Mouse (Mus musculus) 416B (cell line): ENCODE measurements around the gene Slc18a2.
A peak's percentile ranks its signal among the peaks of the same experiment; 100 is the strongest.

Experiments
- DNase-seq: peaks from one replicate; pipeline ENCODE4 v3.0.0; 2011; ENCODE audit warnings: low read depth

Gene Slc18a2

GRCm38 (mm10) chr19:59276354-59276753, 15.7 kb downstream of the Slc18a2 start:
- no peak for DNase-seq

- no peak for DNase-seq
Observed at GRCm38 (mm10) chr19:59280841-59281240, 20.1 kb downstream of the Slc18a2 start.

- no peak for DNase-seq
Observed at GRCm38 (mm10) chr19:59282001-59282400, 21.3 kb downstream of the Slc18a2 start.

DNA sequence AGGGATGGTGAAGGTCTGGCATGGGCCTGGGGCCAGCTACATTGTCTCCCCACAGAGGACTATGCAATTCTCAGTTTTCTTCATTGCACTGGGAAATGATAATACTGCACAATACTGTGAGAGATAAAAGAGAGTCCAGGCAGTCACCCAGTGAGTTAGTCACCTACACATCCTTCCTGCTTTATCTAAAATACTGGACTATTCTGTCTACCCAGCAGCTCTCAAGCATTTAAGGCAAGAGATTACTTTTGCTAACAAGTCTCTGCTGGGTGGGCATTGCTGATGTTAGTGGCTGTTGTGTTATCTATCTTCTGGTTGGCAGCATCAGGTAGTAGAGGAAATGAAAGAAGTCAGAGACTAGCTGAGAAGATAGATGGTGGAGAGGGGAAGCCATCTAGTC, 28.3 kb downstream of the Slc18a2 start:
- no peak for DNase-seq

- peak; percentile 59 for DNase-seq
Observed at GRCm38 (mm10) chr19:59289811-59290210, 29.1 kb downstream of the Slc18a2 start.

GRCm38 (mm10) chr19:59292183-59292839, 31.6 kb downstream of the Slc18a2 start:
- no peak for DNase-seq

DNA sequence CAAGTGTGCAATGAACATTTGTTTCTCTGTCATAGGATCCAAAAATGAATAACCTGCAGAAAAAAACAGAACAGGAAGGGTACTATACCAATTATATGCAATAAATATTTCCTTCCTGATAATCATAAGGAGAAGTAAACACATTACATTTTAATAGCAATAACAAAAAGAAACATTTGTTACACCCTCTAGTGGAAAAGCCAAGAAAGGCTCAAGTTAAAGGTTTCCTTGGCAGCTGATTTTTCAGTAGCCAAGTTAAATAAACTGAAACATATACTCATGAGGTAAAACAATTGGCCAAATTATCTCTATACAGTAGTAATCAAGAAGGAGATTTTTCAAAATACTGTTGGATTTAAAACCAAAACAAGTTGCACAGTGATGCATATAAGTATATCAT, 54.6 kb downstream of the Slc18a2 start:
- peak; percentile 25 for DNase-seq

DNA sequence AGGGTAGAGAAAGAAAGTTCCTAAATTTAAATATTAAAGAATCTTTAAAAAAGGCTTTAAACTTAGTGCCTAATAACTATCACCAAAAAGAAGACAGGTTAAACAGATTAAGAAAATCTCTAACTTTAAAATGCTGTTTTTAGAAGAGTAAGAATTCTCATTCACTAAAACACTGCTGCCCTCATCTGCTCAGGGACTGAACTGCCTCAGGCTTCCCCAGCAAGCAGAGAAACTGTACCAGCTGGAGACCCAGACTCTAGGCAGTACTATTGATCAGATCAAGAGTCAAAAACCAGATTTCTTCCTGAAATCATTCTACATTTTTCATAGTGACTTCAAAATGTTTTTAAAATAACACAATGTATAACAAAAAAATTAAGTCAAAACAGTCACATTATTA, 55.9 kb downstream of the Slc18a2 start:
- DNase-seq = peak; percentile 58

DNA sequence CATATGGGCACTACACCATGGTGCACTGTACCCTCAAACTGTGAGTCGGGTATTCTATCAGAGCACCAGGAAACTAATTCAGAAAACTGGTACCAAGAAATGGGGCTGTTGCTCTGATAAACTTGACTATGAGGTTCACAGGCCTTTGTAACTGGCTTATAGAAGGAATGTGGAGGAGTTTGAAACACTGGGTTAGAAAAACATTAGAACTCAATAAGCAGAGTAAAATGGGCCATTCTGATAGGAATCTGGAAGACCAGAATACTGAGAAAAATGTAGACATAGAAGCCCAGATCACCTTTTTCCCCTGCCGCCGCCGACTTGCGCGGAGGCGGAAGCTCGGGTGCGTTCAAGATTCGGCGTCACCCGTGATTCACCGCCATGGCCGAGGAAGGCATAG, 61.3 kb downstream of the Slc18a2 start, which contains the start of gene Rps12-ps3:
TSS of gene Rps12-ps3 (plus strand) at position 301 of the 400 bp plus-strand sequence.
- no peak for DNase-seq

GRCm38 (mm10) chr19:59330816-59331225, 70.1 kb downstream of the Slc18a2 start:
- DNase-seq = no peak

- no peak for DNase-seq
Observed at GRCm38 (mm10) chr19:59336655-59337054, 76.0 kb downstream of the Slc18a2 start.

- peak; percentile 55 for DNase-seq
Observed at GRCm38 (mm10) chr19:59337872-59338681, 77.4 kb downstream of the Slc18a2 start.

DNA sequence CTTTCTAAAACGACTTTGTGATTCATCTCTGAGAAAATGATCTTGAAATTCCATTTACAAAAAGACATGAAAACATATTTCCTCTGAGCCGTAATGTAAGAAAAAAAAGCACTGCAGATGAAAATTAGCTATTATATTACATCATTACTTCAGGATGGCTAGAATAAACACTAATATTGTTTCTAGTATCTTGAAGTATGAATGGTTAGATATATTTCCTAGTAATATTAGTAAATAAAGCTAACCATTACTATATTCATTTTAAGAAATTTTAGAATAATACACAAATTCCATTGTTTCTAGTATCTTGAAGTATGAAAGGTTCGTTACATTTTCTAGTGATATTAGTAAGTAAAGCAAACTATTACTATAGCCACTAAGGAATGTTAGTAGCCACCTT, 79.2 kb downstream of the Slc18a2 start:
- no peak for DNase-seq

GRCm38 (mm10) chr19:59342964-59343363, 82.3 kb downstream of the Slc18a2 start:
- no peak for DNase-seq

- peak; percentile 81 for DNase-seq
Observed at GRCm38 (mm10) chr19:59344304-59344711, 83.6 kb downstream of the Slc18a2 start.

DNA sequence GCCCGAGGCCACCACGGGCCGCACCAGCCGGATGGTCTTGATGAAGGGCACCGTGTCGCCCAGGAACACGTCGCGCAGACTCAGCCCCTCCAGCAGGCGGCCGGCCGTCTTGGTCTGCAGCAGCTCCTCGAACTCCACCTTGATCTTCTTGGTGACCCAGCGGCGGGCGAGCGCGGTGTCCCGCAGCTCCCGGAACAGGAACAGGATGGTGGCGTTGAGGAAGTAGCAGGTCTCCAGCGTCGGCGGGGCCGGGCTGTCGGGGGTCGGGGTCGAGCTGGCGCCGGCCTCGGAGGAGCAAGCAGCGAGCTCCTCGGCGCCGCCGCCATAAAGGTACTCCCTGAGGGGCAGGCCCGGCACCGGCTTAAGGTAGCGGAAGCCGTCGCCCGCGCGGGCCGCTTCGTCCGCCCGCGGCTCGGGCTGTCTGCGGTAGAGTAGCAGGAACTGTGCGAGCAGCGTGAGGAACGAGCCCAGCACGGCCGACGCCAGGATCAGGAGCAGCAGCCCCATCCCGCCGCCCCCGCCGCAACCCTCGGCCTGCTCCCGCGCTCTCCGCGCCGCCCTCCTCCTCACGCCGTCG, 84.5 kb downstream of the Slc18a2 start:
- DNase-seq = peak; percentile 64
